Mouse (Mus musculus) heart, embryonic 13.5 days (tissue): ENCODE data around the gene Psmg4. TPM values are rescaled to one million over a fixed set of nuclear protein-coding genes. Genes with fewer than 3 reads are reported as not detected.
A peak's percentile ranks its signal among the peaks of the same experiment; 100 is the strongest.

Experiments
- ATAC-seq: fragments of 200-750 bp; cut with Nextera tagmentation; 2 replicates; pipeline ENCODE4 v1.8.0; 2017; ENCODE audit warnings: moderate TSS enrichment; ENCODE audit not compliant: insufficient number of reproducible peaks, low FRiP score, low TSS enrichment; ENCODE audit errors: extremely low read depth
- H3K27ac ChIP-seq: fragments of 300-500 bp; sonication (generic); replicated peaks from 2 replicates; pipeline ENCODE4 v1.5.1; 2015; ENCODE audit warnings: moderate library complexity, mild to moderate bottlenecking, inconsistent platforms
- H3K27me3 ChIP-seq: fragments of 300-500 bp; sonication (generic); replicated peaks from 2 replicates; pipeline ENCODE4 v1.6.1; 2015; ENCODE audit warnings: mild to moderate bottlenecking, inconsistent platforms
- H3K36me3 ChIP-seq: fragments of 300-500 bp; sonication (generic); 2 replicates; pipeline ENCODE4 v1.6.1; 2015; ENCODE audit warnings: mild to moderate bottlenecking, inconsistent platforms
- H3K4me1 ChIP-seq: fragments of 300-500 bp; sonication (generic); 2 replicates; pipeline ENCODE4 v1.6.1; 2015; ENCODE audit warnings: inconsistent platforms
- H3K4me2 ChIP-seq: fragments of 300-500 bp; sonication (generic); 2 replicates; pipeline ENCODE4 v1.6.1; 2015; ENCODE audit warnings: inconsistent platforms, mild to moderate bottlenecking, moderate library complexity
- H3K4me3 ChIP-seq: fragments of 300-500 bp; sonication (generic); 2 replicates; pipeline ENCODE4 v1.5.1; 2015; ENCODE audit warnings: moderate library complexity, mild to moderate bottlenecking, inconsistent platforms
- H3K9ac ChIP-seq: fragments of 300-500 bp; sonication (generic); 2 replicates; pipeline ENCODE4 v1.6.1; 2015; ENCODE audit warnings: inconsistent platforms, mild to moderate bottlenecking, moderate library complexity
- H3K9me3 ChIP-seq: fragments of 300-500 bp; sonication (generic); 2 replicates; pipeline ENCODE4 v1.6.1; 2016; ENCODE audit warnings: inconsistent platforms
- WGBS: fragments of 180-500 bp; shearing (Covaris S2); methylation state at CpG from one replicate; pipeline ENCODE4 v1.1.7; 2015; ENCODE audit warnings: mixed read lengths; 5-methylcytosine and 5-hydroxymethylcytosine counted together
- polyA plus RNA-seq: library from polyadenylated mRNA; unstranded; fragments of >200 nt; fragmentation: Nextera tagmentation; extraction: Ambion mirVana; gene quantifications from 2 replicates; pipeline ENCODE4 v1.2.1, GENCODE M21; 2015

The Psmg4 gene
- polyA plus RNA-seq, 1 experiment from 2014 or later = 65.3 TPM

DNA sequence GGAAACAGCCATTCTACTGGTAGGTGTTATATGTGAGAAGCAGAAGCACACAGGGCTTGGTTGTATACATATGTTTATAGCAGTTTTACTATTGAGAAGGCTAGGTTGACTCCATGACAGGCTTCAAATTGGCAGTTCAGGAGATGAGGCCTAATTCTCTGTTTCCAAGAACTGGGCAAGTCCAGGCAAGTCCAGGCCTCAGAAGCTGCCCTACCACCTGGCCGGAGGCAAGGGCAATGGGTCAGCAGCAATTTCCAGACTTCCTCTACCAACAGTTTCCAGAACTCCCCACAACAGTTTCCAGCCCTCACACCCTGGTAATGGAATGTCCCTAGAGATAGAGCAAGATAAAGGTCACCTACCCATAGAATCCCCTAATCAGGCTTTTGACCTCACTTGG, 2.8 kb upstream of the Psmg4 start:
- H3K9me3 ChIP-seq = no peaks in the 10 kb centered on the region
- H3K36me3 ChIP-seq = no peaks in the 10 kb centered on the region
- no peak overlapping the region for H3K27ac ChIP-seq
- H3K9ac ChIP-seq = no peak overlapping the region
- no peaks in the 10 kb centered on the region for H3K27me3 ChIP-seq
- no peak overlapping the region for H3K4me3 ChIP-seq
- no peak overlapping the region for H3K4me2 ChIP-seq
- no peak for ATAC-seq
- H3K4me1 ChIP-seq = peaks cover 44% of the 10 kb centered on the region
- WGBS = 64% methylated on average over 1 of the region's 1 CpGs

DNA sequence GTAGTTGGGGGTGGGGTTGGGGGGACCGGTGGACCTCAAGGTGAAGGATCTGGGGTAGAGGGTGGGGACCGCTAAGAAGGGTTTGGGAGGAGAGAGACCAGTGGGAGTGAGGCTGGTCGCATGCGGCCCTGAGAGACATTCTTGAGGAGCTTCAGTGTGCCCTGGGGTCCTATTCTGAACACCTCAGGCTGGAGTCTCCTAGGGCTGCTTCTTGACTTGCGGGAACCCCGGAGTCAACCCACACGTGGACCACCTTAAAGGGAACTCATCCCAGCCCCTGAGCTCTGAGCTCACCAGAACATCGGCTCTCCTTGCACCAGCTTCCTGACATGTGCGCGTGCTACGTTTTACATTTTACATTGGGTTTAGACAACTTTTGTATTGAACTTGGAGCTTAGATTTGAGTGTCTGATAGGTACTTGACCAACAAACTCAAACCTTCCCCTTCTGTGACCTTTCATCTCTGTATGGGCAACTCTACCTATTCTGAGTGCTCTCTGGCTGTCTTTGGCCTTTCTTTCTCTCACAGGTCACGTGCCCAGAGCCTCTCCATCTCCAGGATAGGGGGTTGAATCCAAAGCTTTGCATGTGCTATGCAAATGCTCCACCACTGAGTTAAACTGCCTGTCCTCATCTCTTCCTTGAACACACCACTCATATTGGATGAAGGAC, 676 bp downstream of the Psmg4 start:
- ATAC-seq = no peak
- H3K27ac ChIP-seq = peak overlapping the region; percentile 93
- H3K9me3 ChIP-seq = no peaks in the 10 kb centered on the region
- WGBS = 38% methylated on average over 12 of the region's 12 CpGs
- peak overlapping the region; percentile 78 for H3K4me3 ChIP-seq
- H3K4me1 ChIP-seq = peaks cover 21% of the 10 kb centered on the region
- H3K36me3 ChIP-seq = peaks cover 10% of the 10 kb centered on the region
- peak overlapping the region; percentile 85 for H3K9ac ChIP-seq
- no peaks in the 10 kb centered on the region for H3K27me3 ChIP-seq
- peak overlapping the region; percentile 72 for H3K4me2 ChIP-seq

DNA sequence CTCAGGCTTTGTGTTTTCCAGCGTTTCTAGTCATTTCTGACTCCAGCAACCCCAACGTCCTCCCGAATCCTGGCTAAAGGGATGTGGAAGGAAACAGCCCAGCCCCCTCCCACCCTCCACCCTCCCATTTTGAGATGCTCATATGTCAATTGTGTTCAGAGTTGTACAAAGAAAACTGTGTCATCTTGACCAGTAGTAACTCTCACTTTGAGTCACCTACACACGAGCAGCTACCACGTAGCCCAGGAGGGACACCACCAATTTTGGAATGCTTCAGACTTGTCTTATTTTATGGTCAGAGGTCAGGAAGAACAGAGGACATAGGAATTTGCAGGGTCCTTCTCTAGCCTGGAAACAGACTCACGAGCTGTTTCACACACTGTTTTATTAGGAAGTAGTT, 11.3 kb downstream of the Psmg4 start:
- no peak overlapping the region for H3K4me2 ChIP-seq
- peaks cover 5% of the 10 kb centered on the region for H3K36me3 ChIP-seq
- no peaks in the 10 kb centered on the region for H3K27me3 ChIP-seq
- no peak for ATAC-seq
- no peak overlapping the region for H3K4me3 ChIP-seq
- no peak overlapping the region for H3K9ac ChIP-seq
- no peaks in the 10 kb centered on the region for H3K9me3 ChIP-seq
- 85% methylated on average over 6 of the region's 6 CpGs for WGBS
- H3K27ac ChIP-seq = no peak overlapping the region
- H3K4me1 ChIP-seq = peaks cover 13% of the 10 kb centered on the region

DNA sequence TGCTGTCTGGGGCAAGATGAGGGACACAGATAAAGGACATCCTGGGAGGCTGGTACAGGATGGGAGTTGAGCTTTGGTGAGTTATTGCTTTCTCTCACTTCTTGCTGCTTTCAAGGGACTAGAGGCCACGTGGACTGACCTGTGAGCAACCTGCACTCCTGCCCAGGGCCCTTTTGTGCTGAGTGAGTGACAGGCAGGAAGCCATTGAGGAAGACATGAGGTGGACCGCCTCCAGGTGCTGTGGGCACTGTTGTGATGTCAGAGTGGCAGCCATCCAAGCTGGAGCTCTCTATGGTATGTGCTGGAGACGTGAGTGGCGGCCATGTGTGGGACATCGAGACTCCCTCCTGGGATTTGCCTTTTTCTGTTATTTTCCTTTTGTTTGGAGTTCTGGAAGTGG, 18.9 kb downstream of the Psmg4 start:
- Histone ChIP-seq H3K9ac (no peak overlapping the region), H3K4me1 (peaks cover 13% of the 10 kb centered on the region), H3K4me3 (no peak overlapping the region)

GRCm38 (mm10) chr13:34185371-34185770, 22.6 kb downstream of the Psmg4 start:
- no peak overlapping the region for H3K27ac ChIP-seq
- peaks cover 40% of the 10 kb centered on the region for H3K36me3 ChIP-seq
- H3K4me2 ChIP-seq = no peak overlapping the region
- no peaks in the 10 kb centered on the region for H3K9me3 ChIP-seq
- ATAC-seq = no peak
- H3K9ac ChIP-seq = no peak overlapping the region
- no peak overlapping the region for H3K4me3 ChIP-seq
- no peaks in the 10 kb centered on the region for H3K27me3 ChIP-seq
- no peaks in the 10 kb centered on the region for H3K4me1 ChIP-seq
- WGBS = 78% methylated on average over 2 of the region's 2 CpGs

More for the DNA sequence above, 18.9 kb downstream of the Psmg4 start:
- no peak for ATAC-seq
- Histone ChIP-seq H3K9me3 (no peaks in the 10 kb centered on the region), H3K4me2 (no peak overlapping the region), H3K27ac (no peak overlapping the region), H3K27me3 (no peaks in the 10 kb centered on the region), H3K36me3 (peaks cover 54% of the 10 kb centered on the region)
- 79% methylated on average over 5 of the region's 5 CpGs for WGBS

DNA sequence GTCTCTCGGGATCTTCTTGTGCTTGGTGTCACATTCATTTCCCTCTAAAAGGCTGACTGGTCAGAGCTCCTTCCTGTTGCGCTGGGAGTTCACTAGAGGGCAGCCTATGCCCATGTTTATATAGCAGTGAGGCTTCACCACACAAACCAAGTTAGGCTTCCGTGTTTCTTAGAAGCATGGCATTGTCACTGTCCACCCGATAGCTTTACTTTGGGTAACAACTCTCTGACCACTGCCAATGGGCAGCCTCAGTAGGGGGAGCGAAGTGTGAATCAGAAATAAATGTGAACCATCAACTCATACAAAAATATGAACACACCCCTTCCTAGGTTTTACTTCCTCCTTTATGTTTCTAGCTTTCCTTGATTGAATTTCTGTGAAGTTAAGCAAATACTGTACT, 24.8 kb downstream of the Psmg4 start:
- H3K4me3 ChIP-seq = no peak overlapping the region
- no peak; the same call in 1 of the 2 replicates for ATAC-seq
- H3K9ac ChIP-seq = no peak overlapping the region
- peaks cover 25% of the 10 kb centered on the region for H3K36me3 ChIP-seq
- WGBS = 13% methylated on average over 5 of the region's 5 CpGs
- H3K9me3 ChIP-seq = no peaks in the 10 kb centered on the region
- no peaks in the 10 kb centered on the region for H3K27me3 ChIP-seq
- peak overlapping the region; percentile 28; the same call in 1 of the 2 replicates for H3K4me2 ChIP-seq
- peaks cover 4% of the 10 kb centered on the region for H3K4me1 ChIP-seq
- no peak overlapping the region for H3K27ac ChIP-seq

- Histone ChIP-seq H3K27ac (no peak overlapping the region), H3K36me3 (peaks cover 42% of the 10 kb centered on the region), H3K4me1 (peaks cover 17% of the 10 kb centered on the region), H3K9me3 (no peaks in the 10 kb centered on the region), H3K9ac (no peak overlapping the region), H3K4me2 (no peak overlapping the region), H3K4me3 (no peak overlapping the region), H3K27me3 (no peaks in the 10 kb centered on the region)
- WGBS = 53% methylated on average over 8 of the region's 8 CpGs
- ATAC-seq = no peak
These were observed 29.8 kb downstream of the Psmg4 start for GRCm38 (mm10) chr13:34192414-34193191.

DNA sequence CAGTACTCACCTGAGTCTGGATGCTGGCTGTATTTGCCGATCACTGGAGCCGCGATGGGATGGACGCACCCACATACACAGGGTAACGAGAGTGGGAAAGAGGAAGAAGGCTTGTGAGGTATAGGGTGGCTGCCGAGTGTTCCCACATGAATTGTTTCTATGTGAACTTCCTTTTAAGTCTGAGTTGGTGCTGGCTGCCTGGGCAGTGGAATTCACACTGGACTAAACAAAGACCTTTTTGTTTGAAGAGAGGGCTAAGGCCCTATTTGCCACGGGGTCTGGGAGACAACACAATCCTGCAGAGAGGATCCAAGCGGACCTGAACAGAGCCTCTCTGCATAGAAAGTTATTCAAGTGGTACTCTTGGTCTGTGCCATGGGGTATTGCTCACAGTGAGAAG, 30.6 kb downstream of the Psmg4 start:
- Histone ChIP-seq H3K9ac (no peak overlapping the region), H3K4me2 (no peak overlapping the region), H3K27ac (no peak overlapping the region), H3K4me1 (peaks cover 17% of the 10 kb centered on the region), H3K4me3 (no peak overlapping the region), H3K36me3 (peaks cover 42% of the 10 kb centered on the region), H3K27me3 (no peaks in the 10 kb centered on the region), H3K9me3 (no peaks in the 10 kb centered on the region)
- no peak for ATAC-seq
- 73% methylated on average over 8 of the region's 8 CpGs for WGBS

DNA sequence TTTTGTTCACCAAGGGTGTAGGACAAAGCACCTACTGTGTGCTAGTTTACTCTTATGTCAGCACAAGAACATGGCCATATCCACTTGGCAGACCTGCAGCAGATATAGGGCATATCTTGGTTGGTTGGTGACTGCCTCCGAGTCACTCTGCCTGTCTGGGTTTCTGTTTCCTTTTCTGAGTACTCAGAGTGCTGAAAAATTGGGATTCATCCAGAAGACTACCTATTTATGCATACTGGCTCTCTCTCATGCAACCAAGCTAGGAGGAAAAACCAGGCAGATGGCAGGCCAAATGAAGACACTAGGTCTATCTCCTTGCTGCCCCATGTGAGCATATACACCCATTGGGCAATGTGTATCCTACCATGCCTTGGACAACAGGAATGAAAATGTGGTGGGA, 32.9 kb downstream of the Psmg4 start:
- no peak overlapping the region for H3K9ac ChIP-seq
- no peak overlapping the region for H3K4me3 ChIP-seq
- no peak overlapping the region for H3K27ac ChIP-seq
- no peaks in the 10 kb centered on the region for H3K27me3 ChIP-seq
- H3K9me3 ChIP-seq = no peaks in the 10 kb centered on the region
- H3K4me1 ChIP-seq = peaks cover 17% of the 10 kb centered on the region
- H3K36me3 ChIP-seq = peaks cover 49% of the 10 kb centered on the region
- ATAC-seq = no peak
- WGBS = 71% methylated on average over 1 of the region's 1 CpGs
- H3K4me2 ChIP-seq = no peak overlapping the region

DNA sequence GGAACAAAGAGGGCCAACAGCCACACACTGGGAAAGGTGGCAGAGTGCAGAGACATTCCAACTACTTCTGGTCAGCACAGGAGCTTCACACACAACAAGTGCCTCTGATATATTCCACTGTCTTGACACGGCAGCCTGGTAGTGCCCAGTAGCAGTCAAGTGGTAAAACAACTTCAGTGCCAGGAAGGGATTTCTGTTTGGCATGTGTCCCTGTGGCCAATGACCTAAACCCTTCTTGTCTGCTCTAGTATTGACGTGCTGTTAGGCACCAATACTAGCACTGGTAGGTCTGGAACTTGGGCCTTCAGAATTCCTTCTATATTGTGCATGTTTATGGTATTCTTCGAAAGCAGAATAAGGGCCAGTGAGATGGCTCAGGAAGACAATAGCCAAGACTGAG, 42.5 kb downstream of the Psmg4 start:
- no peak for ATAC-seq
- no peaks in the 10 kb centered on the region for H3K4me1 ChIP-seq
- H3K9ac ChIP-seq = no peak overlapping the region
- no peak overlapping the region for H3K4me2 ChIP-seq
- no peaks in the 10 kb centered on the region for H3K9me3 ChIP-seq
- H3K4me3 ChIP-seq = no peak overlapping the region
- 82% methylated on average over 3 of the region's 3 CpGs for WGBS
- no peak overlapping the region for H3K27ac ChIP-seq
- H3K27me3 ChIP-seq = no peaks in the 10 kb centered on the region
- peaks cover 11% of the 10 kb centered on the region; the same call in 1 of the 2 replicates for H3K36me3 ChIP-seq

DNA sequence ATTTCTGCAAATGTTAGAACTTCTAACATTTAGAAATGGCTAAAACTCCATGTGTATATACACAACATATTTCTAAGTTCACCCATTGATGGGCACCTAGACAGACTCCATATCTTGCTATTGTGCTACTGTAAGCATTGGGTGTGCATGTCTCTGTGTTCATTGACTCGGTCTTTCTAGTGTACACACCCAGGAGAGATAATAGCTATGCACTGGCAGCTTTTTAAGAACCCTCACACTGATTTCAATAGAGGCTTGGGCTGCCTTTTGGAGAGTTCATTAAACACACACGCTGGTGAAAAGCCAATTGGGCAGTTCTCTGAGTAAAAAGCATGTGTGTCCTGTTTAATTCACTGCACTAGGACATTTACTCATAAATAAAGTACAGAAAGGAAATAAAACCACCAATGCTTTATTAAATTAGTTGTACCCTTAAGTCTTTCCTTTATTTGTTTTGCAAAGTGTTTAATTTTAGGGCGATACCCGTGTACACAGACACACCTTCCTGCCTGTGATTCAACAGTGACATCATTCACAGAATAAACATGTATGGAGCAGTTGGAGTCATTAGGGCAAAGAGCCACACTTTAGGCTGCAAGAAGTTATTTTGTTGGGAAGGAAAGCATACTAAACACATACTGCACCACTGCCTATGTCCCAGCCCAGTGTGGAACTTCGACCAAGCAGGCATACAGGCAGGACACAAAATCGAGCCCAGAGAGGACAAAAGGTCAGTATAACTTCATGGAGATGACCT, 45.1 kb downstream of the Psmg4 start:
- Histone ChIP-seq H3K4me2 (no peak overlapping the region), H3K4me3 (no peak overlapping the region), H3K9ac (no peak overlapping the region), H3K36me3 (0 out of 2 replicates have a peak, but pooled peaks cover 4% of the 10 kb centered on the region), H3K27me3 (no peaks in the 10 kb centered on the region), H3K27ac (no peak overlapping the region), H3K4me1 (no peaks in the 10 kb centered on the region), H3K9me3 (no peaks in the 10 kb centered on the region)
- 77% methylated on average over 6 of the region's 6 CpGs for WGBS
- no peak for ATAC-seq
